Mouse (Mus musculus) heart, adult 2 months (tissue): ENCODE results near the gene Crat. TPM values are rescaled to one million over a fixed set of nuclear protein-coding genes. Genes with fewer than 3 reads are reported as not detected.

Experiments
- DNase-seq, 2 experiments: peaks; one replicate each; pipeline ENCODE4 v3.0.0; 2021
- H3K27ac ChIP-seq: fragments of 200-600 bp; 2 replicates; pipeline ENCODE4 v1.8.1; 2022
- H3K27me3 ChIP-seq: fragments of 200-500 bp; 2 replicates; pipeline ENCODE4 v1.6.1; 2012; ENCODE audit warnings: mild to moderate bottlenecking, low read length, inconsistent platforms, mixed read lengths; ENCODE audit not compliant: control insufficient read depth, insufficient read depth
- H3K36me3 ChIP-seq: fragments of 200-500 bp; 2 replicates; pipeline ENCODE4 v1.6.1; 2012; ENCODE audit warnings: low read length, inconsistent platforms; ENCODE audit not compliant: control insufficient read depth, insufficient read depth
- H3K4me1 ChIP-seq: fragments of 200-500 bp; 2 replicates; pipeline ENCODE4 v1.6.1; 2011; ENCODE audit warnings: low read length; ENCODE audit not compliant: control insufficient read depth, insufficient read depth
- H3K4me3 ChIP-seq: fragments of 200-600 bp; 2 replicates; pipeline ENCODE4 v1.8.1; 2022
- H3K79me2 ChIP-seq: fragments of 200-500 bp; replicated peaks from 2 replicates; pipeline ENCODE4 v1.6.1; 2012; ENCODE audit warnings: mild to moderate bottlenecking, inconsistent platforms, low read length, moderate library complexity, mixed read lengths; ENCODE audit not compliant: control insufficient read depth, insufficient read depth
- H3K9ac ChIP-seq: fragments of 200-500 bp; 2 replicates; pipeline ENCODE4 v1.6.1; 2012; ENCODE audit warnings: low read depth, mild to moderate bottlenecking, control low read depth, inconsistent platforms, low read length, mixed read lengths
- CTCF ChIP-seq: fragments of 200-600 bp; IDR thresholded peaks from 2 replicates; pipeline ENCODE4 v1.8.1; 2022; ENCODE audit warnings: antibody characterized with exemption, mild to moderate bottlenecking, moderate library complexity
- EP300 ChIP-seq: fragments of 200-500 bp; IDR thresholded peaks from 2 replicates; pipeline ENCODE4 v1.6.1; 2011; ENCODE audit warnings: low read depth, low read length, control low read depth; ENCODE audit not compliant: insufficient read depth
- POLR2A ChIP-seq: fragments of 200-500 bp; IDR thresholded peaks from 2 replicates; pipeline ENCODE4 v1.6.1; 2011; ENCODE audit warnings: mild to moderate bottlenecking, low read depth, low read length, control low read depth; ENCODE audit not compliant: insufficient read depth
- WGBS: fragments of 180-500 bp; shearing (Covaris S2); methylation state at CpG from one replicate; pipeline ENCODE4 v1.1.7; 2018; 5-methylcytosine and 5-hydroxymethylcytosine counted together
- intact Hi-C: fragments of 180-260 bp; cut with DNase I; formaldehyde crosslinking; loops from one replicate; pipeline ENCODE4 v1.15.1; 2025
- microRNA-seq, 2 experiments: library from miRNA; unstranded; fragments of <30 nt; microRNA quantifications; one replicate each; pipeline ENCODE4 v1.2.0; 2021
- polyA plus RNA-seq: library from polyadenylated mRNA; depleted of rRNA; stranded (reverse); fragments of >200 nt; gene quantifications from 2 replicates; pipeline ENCODE4 v1.2.3, GENCODE M21; 2012; rRNA removed
- total RNA-seq, 2 experiments: library from RNA; stranded (reverse); gene quantifications; 2 replicates each; pipeline ENCODE4 v1.2.3; 2021

The Crat gene
- total and polyA plus RNA-seq, 3 experiments, result 452 to 695 (median 542) TPM

- no peak overlapping the region; the same call in 1 of the 2 replicates for H3K9ac ChIP-seq
- H3K27ac ChIP-seq, result no peak overlapping the region; the same call in 1 of the 2 replicates
- no peaks in the 10 kb centered on the region; the same call in 1 of the 2 replicates for H3K36me3 ChIP-seq
- no peak for TF ChIP-seq CTCF
- no peak for TF ChIP-seq EP300
- TF ChIP-seq POLR2A, result no peak
- peaks cover 1% of the 10 kb centered on the region for H3K79me2 ChIP-seq
- H3K4me3 ChIP-seq, result no peak overlapping the region
- no peak for DNase-seq
- intact Hi-C loops, result no loop called here
- no peaks in the 10 kb centered on the region for H3K27me3 ChIP-seq
- H3K4me1 ChIP-seq, result peaks cover 18% of the 10 kb centered on the region
- whole genome bisulfite sequencing, result 29% methylated on average over 4 of the region's 4 CpGs
Observed at GRCm38 (mm10) chr2:30355861-30356260, 59.8 kb downstream of the Crat start.

DNA sequence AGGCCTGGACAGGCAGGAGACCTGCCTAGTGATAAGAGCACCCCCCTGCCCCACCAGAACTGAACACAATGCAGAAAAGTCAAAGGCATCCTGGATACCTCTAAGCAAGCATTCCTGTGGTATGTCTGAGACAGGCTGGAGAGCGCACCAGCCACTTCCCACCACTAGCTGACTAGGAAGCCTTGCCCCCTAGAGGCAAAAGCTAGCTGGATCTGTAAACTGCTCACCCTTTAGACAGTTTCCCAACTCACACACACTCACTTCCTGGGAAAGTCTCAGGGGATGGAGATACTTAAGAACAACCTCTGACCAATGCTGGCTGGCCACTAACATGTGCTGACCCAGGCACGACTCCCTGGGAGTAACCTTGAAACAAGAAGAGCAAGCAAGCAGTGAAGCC, 64.5 kb downstream of the Crat start:
- H3K27me3 ChIP-seq, result no peaks in the 10 kb centered on the region
- no peak for DNase-seq
- 27% methylated on average over 2 of the region's 2 CpGs for whole genome bisulfite sequencing

More for the DNA sequence above, 64.5 kb downstream of the Crat start:
- TF ChIP-seq POLR2A (no peak), CTCF (peak; percentile 56)
- H3K9ac ChIP-seq, result no peak overlapping the region
- no peaks in the 10 kb centered on the region; the same call in 1 of the 2 replicates for H3K79me2 ChIP-seq
- H3K4me3 ChIP-seq, result no peak overlapping the region
- peaks cover 3% of the 10 kb centered on the region for H3K4me1 ChIP-seq
- no peak overlapping the region for H3K27ac ChIP-seq
- H3K36me3 ChIP-seq, result no peaks in the 10 kb centered on the region
- intact Hi-C loops, result no loop called here

Small RNAs within 50 kb of the gene (microRNA-seq; reads per million reads assigned to microRNA genes)
- 0 reads per million in 2 experiments for gene Gm47292

Other genes starting within 250 kb of the Crat start
- 10 to 100 TPM; 90.6 to 93.3 TPM for gene Endog, start 244.3 kb downstream of the Crat start, total RNA-seq
- 87.4 and 119 TPM in 2 replicates for gene Endog, start 244.3 kb downstream of the Crat start, polyA plus RNA-seq
- gene Spout1, start 237.4 kb downstream of the Crat start, total RNA-seq, result 1 to 10 TPM; 5.1 to 5.4 TPM
- 9.4 and 10.3 TPM in 2 replicates for gene Spout1, start 237.4 kb downstream of the Crat start, polyA plus RNA-seq
- gene Kyat1, start 210.0 kb downstream of the Crat start, total RNA-seq, result 10 to 100 TPM; 32.1 to 35.7 TPM
- gene Kyat1, start 210.0 kb downstream of the Crat start, polyA plus RNA-seq, result 57.5 and 68.6 TPM in 2 replicates
- gene Lrrc8a, start 178.1 kb downstream of the Crat start, total RNA-seq, result 10 to 100 TPM; 68.2 to 83.3 TPM
- 46.4 and 49.1 TPM in 2 replicates for gene Lrrc8a, start 178.1 kb downstream of the Crat start, polyA plus RNA-seq
- gene Gm28035, start 175.2 kb downstream of the Crat start, total RNA-seq, result 1 to 10 TPM; 4.6 to 6.0 TPM
- 7.6 and 14.7 TPM in 2 replicates for gene Gm28035, start 175.2 kb downstream of the Crat start, polyA plus RNA-seq
- 100 to 1,000 TPM; 112 to 148 TPM for gene Phyhd1, start 149.6 kb downstream of the Crat start, total RNA-seq
- gene Phyhd1, start 149.6 kb downstream of the Crat start, polyA plus RNA-seq, result 108 and 180 TPM in 2 replicates
- 1 to 10 TPM; 2.6 to 6.3 TPM for gene Gm28038, start 134.8 kb downstream of the Crat start, total RNA-seq
- not detected in 2 replicates for gene Gm28038, start 134.8 kb downstream of the Crat start, polyA plus RNA-seq
- 10 to 100 TPM; 21.6 to 25.3 TPM for gene Dolk, start 129.5 kb downstream of the Crat start, total RNA-seq
- 23.9 and 35.1 TPM in 2 replicates for gene Dolk, start 129.5 kb downstream of the Crat start, polyA plus RNA-seq
- gene Nup188, start 129.4 kb downstream of the Crat start, total RNA-seq, result 10 to 100 TPM; 15.3 to 16.9 TPM
- 15.3 and 18.4 TPM in 2 replicates for gene Nup188, start 129.4 kb downstream of the Crat start, polyA plus RNA-seq
- gene Sh3glb2, start 56.5 kb downstream of the Crat start, total RNA-seq, result 10 to 100 TPM; 37.7 to 40.6 TPM
- 125 and 143 TPM in 2 replicates for gene Sh3glb2, start 56.5 kb downstream of the Crat start, polyA plus RNA-seq
- gene Miga2, start 51.6 kb downstream of the Crat start, total RNA-seq, result 10 to 100 TPM; 74.2 to 90.3 TPM
- gene Miga2, start 51.6 kb downstream of the Crat start, polyA plus RNA-seq, result 64.3 and 98.7 TPM in 2 replicates
- 1 to 10 TPM; 5.9 to 9.0 TPM for gene Dolpp1, start 23.6 kb downstream of the Crat start, total RNA-seq
- gene Dolpp1, start 23.6 kb downstream of the Crat start, polyA plus RNA-seq, result 23.5 and 25.1 TPM in 2 replicates
- 10 to 100 TPM; 82.7 to 91.2 TPM for gene Ptpa, start 226 bp upstream of the Crat start, total RNA-seq
- 88.7 and 107 TPM in 2 replicates for gene Ptpa, start 226 bp upstream of the Crat start, polyA plus RNA-seq
- 1 to 10 TPM; 2.8 to 3.0 TPM for gene Ier5l, start 58.4 kb upstream of the Crat start, total RNA-seq
- 3.4 and 5.6 TPM in 2 replicates for gene Ier5l, start 58.4 kb upstream of the Crat start, polyA plus RNA-seq
- gene Cstad, start 179.2 kb upstream of the Crat start, total RNA-seq, result 1 to 10 TPM in 1 of 2 experiments, under 1 TPM in 1; 0.73 to 1.0 TPM
- 0.32 and 0.76 TPM in 2 replicates for gene Cstad, start 179.2 kb upstream of the Crat start, polyA plus RNA-seq